32 mouse cellular contexts compared by ENCODE assay signal in the genomic region with DNA sequence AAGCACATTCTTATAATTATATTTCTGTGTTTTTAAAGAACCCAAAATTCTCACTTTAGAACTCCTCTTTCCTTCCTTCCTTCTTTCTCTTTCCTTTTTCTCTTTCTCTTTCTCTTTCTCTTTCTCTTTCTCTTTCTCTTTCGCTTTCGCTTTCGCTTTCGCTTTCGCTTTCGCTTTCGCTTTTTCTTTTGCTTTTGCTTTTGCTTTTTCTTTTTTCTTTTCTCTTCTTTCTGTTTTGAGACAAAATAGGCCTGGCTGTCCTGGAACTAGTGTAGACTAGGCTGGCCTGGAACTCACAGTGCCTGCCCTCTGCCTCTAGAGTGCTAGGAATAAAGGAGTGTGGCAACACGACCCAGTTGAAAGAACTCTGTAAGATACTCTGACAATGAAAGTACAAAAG. TPM values are rescaled to one million over a fixed set of nuclear protein-coding genes. Genes with fewer than 3 reads are reported as not detected.
DNase-seq lines count a peak whose midpoint lies in the region; ATAC-seq and TF ChIP-seq lines count a peak whose summit lies in the region.
"Had no signal": no experiment of that assay in that cellular context is flagged by ENCODE, and none has a peak within 500 bp of the region (broad histone marks: within the 10 kb centered on the region; RNA-seq: fewer than 3 reads in every experiment).

No protein-coding gene starts in this region.

- DNase-seq in 3T3-L1 (ENCODE audit: low read depth, low spot score), result peak; percentile 24
- peak; percentile 71 for DNase-seq in CD4-positive helper T cell, adult 2 months (ENCODE audit: low read depth, low spot score)
- no peak for DNase-seq in MEL (ENCODE audit: low read depth, low spot score)
- DNase-seq in induced T-regulatory cell, adult 2 months (ENCODE audit: low read depth), result peak; percentile 90
- no peak for DNase-seq in liver, embryonic 11.5 days (ENCODE audit: low spot score)
- DNase-seq in frontal cortex, postnatal 10 days (ENCODE audit: low spot score in 2 of 2), result no peak
- DNase-seq: adrenal gland, adult 2 months; adrenal gland, postnatal 36 days; cerebellum, adult 18-20 months; cerebellum, postnatal 10 days; forebrain, postnatal 0 days; gastrocnemius, postnatal 10 days; heart, postnatal 14 days; kidney, adult 9 months; kidney, postnatal 25 days; liver, postnatal 0 days; right cerebral cortex, adult 18-20 months; spleen, adult 18-20 months; thymus, adult 18-20 months; thymus, postnatal 36 days had no signal

- no peak overlapping the region for H3K4me2 ChIP-seq in liver, embryonic 11.5 days
- no peak overlapping the region for H3K4me2 ChIP-seq in midbrain, embryonic 13.5 days (replicated peaks)
- H3K4me2 ChIP-seq: embryonic facial prominence, embryonic 13.5 days; limb, embryonic 13.5 days; liver, embryonic 12.5 days; neural tube, embryonic 15.5 days had no signal

- H3K27me3 ChIP-seq in MEL (ENCODE audit: control insufficient read depth in 1 of 2, insufficient read depth in 2 of 2, low read length in 2 of 2), result no peaks in the 10 kb centered on the region
- H3K27me3 ChIP-seq in liver, embryonic 11.5 days (replicated peaks; ENCODE audit: control insufficient read depth, insufficient read depth, low read length), result no peaks in the 10 kb centered on the region
- no peaks in the 10 kb centered on the region for H3K27me3 ChIP-seq in midbrain, embryonic 13.5 days
- H3K27me3 ChIP-seq: embryonic facial prominence, embryonic 13.5 days; limb, embryonic 13.5 days; liver, embryonic 12.5 days; neural tube, embryonic 15.5 days; Patski had no signal

- 92% methylated on average over 8 of the region's 8 CpGs for WGBS in liver, embryonic 11.5 days
- WGBS in midbrain, embryonic 13.5 days, result 91% methylated on average over 8 of the region's 8 CpGs

- no peaks in the 10 kb centered on the region; the same call in none of the 2 replicates for H3K79me2 ChIP-seq in MEL (ENCODE audit: control insufficient read depth, insufficient read depth, low read length, poor library complexity)

- no peak for TF ChIP-seq POLR2A in MEL (IDR thresholded peaks at IDR 0.05; ENCODE audit: control insufficient read depth in 1 of 2, insufficient read depth in 1 of 2, low read depth in 1 of 2, low read length in 2 of 2, poor library complexity in 1 of 2)

- no peak for TF ChIP-seq RAD21 in MEL (IDR thresholded peaks at IDR 0.05; ENCODE audit: low read depth, low read length)

- H3K27ac ChIP-seq in MEL (ENCODE audit: control insufficient read depth, low read depth, low read length), result no peak overlapping the region
- no peak overlapping the region for H3K27ac ChIP-seq in liver, embryonic 11.5 days (ENCODE audit: low read depth, low read length)
- H3K27ac ChIP-seq in midbrain, embryonic 13.5 days, result no peak overlapping the region
- H3K27ac ChIP-seq: embryonic facial prominence, embryonic 13.5 days; forebrain, embryonic 10.5 days; hindbrain, postnatal 0 days; limb, embryonic 13.5 days; liver, embryonic 12.5 days; macrophage; midbrain, embryonic 10.5 days; neural tube, embryonic 15.5 days; stomach, postnatal 0 days had no signal

- TF ChIP-seq CTCF in MEL (IDR thresholded peaks at IDR 0.05 in 2 of 3, conservative IDR thresholded peaks at IDR 0.05 in 1 of 3; ENCODE audit: control insufficient read depth in 1 of 3, insufficient read depth in 1 of 3, low read depth in 2 of 3, low read length in 3 of 3, poor library complexity in 1 of 3, severe bottlenecking in 1 of 3), result no peak

- H3K4me3 ChIP-seq in MEL (ENCODE audit: control insufficient read depth in 1 of 2, insufficient read depth in 1 of 2, low read depth in 2 of 2, low read length in 2 of 2), result peak overlapping the region; percentile 23 to 40; a peak in 2 of 4 replicates
- H3K4me3 ChIP-seq in liver, embryonic 11.5 days (ENCODE audit: low read depth, low read length), result no peak overlapping the region
- no peak overlapping the region for H3K4me3 ChIP-seq in midbrain, embryonic 13.5 days (replicated peaks)
- H3K4me3 ChIP-seq: embryonic facial prominence, embryonic 13.5 days; forebrain, embryonic 10.5 days; limb, embryonic 13.5 days; liver, embryonic 12.5 days; midbrain, embryonic 10.5 days; neural tube, embryonic 15.5 days had no signal

- no peak for TF ChIP-seq EP300 in MEL (IDR thresholded peaks at IDR 0.05; ENCODE audit: low read depth in 1 of 2, low read length in 2 of 2)

- H3K9ac ChIP-seq in MEL (ENCODE audit: control insufficient read depth, low read depth, low read length, poor library complexity, severe bottlenecking), result peak overlapping the region; percentile 38; the same call in 1 of the 2 replicates
- H3K9ac ChIP-seq in liver, embryonic 11.5 days (ENCODE audit: low read depth, low read length), result no peak overlapping the region
- no peak overlapping the region for H3K9ac ChIP-seq in midbrain, embryonic 13.5 days (replicated peaks)
- H3K9ac ChIP-seq: embryonic facial prominence, embryonic 13.5 days; forebrain, postnatal 0 days; limb, embryonic 13.5 days; liver, embryonic 12.5 days; liver, postnatal 0 days; neural tube, embryonic 15.5 days had no signal

- H3K4me1 ChIP-seq in MEL (ENCODE audit: control insufficient read depth in 1 of 2, insufficient read depth in 2 of 2, low read length in 2 of 2), result peaks cover 0 to 3% of the 10 kb centered on the region in 2 experiments; a peak in 2 of 4 replicates
- H3K4me1 ChIP-seq in liver, embryonic 11.5 days (replicated peaks; ENCODE audit: control insufficient read depth, insufficient read depth, low read length), result no peaks in the 10 kb centered on the region
- no peaks in the 10 kb centered on the region for H3K4me1 ChIP-seq in midbrain, embryonic 13.5 days (replicated peaks)
- H3K4me1 ChIP-seq: embryonic facial prominence, embryonic 13.5 days; forebrain, embryonic 10.5 days; limb, embryonic 13.5 days; liver, embryonic 12.5 days; midbrain, embryonic 10.5 days; neural tube, embryonic 15.5 days had no signal

- H3K36me3 ChIP-seq in MEL (ENCODE audit: control insufficient read depth in 1 of 2, insufficient read depth in 2 of 2, low read length in 2 of 2), result peaks cover 0 to 8% of the 10 kb centered on the region in 2 experiments; a peak in 2 of 4 replicates
- no peaks in the 10 kb centered on the region for H3K36me3 ChIP-seq in liver, embryonic 11.5 days (ENCODE audit: control insufficient read depth, insufficient read depth, low read length)
- H3K36me3 ChIP-seq in midbrain, embryonic 13.5 days, result no peaks in the 10 kb centered on the region
- H3K36me3 ChIP-seq: limb, embryonic 13.5 days; liver, embryonic 12.5 days; neural tube, embryonic 15.5 days had no signal

- no peaks in the 10 kb centered on the region for H3K9me3 ChIP-seq in MEL (replicated peaks; ENCODE audit: insufficient read depth, low read length)
- no peaks in the 10 kb centered on the region for H3K9me3 ChIP-seq in liver, embryonic 11.5 days (ENCODE audit: control insufficient read depth, low read length)
- H3K9me3 ChIP-seq in midbrain, embryonic 13.5 days, result no peaks in the 10 kb centered on the region
- H3K9me3 ChIP-seq: embryonic facial prominence, embryonic 13.5 days; forebrain, embryonic 10.5 days; limb, embryonic 13.5 days; liver, embryonic 12.5 days; neural tube, embryonic 15.5 days had no signal

- no peak for ATAC-seq in liver, embryonic 11.5 days (replicated peaks; ENCODE audit: low FRiP score)
- no peak for ATAC-seq in midbrain, embryonic 13.5 days
- ATAC-seq: forebrain, postnatal 0 days; hindbrain, postnatal 0 days; intestine, postnatal 0 days; liver, embryonic 12.5 days; liver, postnatal 0 days; Patski had no signal

TF ChIP-seq in MEL, 35 proteins besides CTCF, POLR2A, EP300 and RAD21:
- TF ChIP-seq ETS1 (IDR thresholded peaks at IDR 0.05; ENCODE audit: low read depth, low read length) (peak; percentile 93), UBTF (IDR thresholded peaks at IDR 0.05; ENCODE audit: borderline replicate concordance, insufficient read depth, low read depth, low read length) (no peak), SIN3A (IDR thresholded peaks at IDR 0.05; ENCODE audit: low read length) (peak; percentile 33; the same call in 1 of the 2 replicates)

RNA-seq across cellular contexts. Expression of a gene that starts 22.3 kb away (rescaled TPM):
- 14.5 and 20.7 TPM in 2 replicates for total RNA-seq in MEL (2012; rRNA removed)
- 10 to 100 TPM in 1 of 2 experiments, not detected in 1; 47.8 TPM for polyA plus RNA-seq in MEL (2012; ENCODE audit: insufficient read depth in 1 of 2, insufficient read length in 2 of 2, low read depth in 1 of 2, low replicate concordance in 2 of 2, missing spikeins in 1 of 2)
- 30.4 and 33.0 TPM in 2 replicates for polyA plus RNA-seq in liver, embryonic 11.5 days (2014; fragmentation: Nextera tagmentation; extraction: Ambion mirVana)
- 127 and 129 TPM in 2 replicates for polyA plus RNA-seq in midbrain, embryonic 13.5 days (2015; fragmentation: Nextera tagmentation; extraction: Ambion mirVana)

Comparison
In these comparisons a context has a peak if more than half of its experiments do, and no peak if none do; other contexts are left out.
1. DNase-seq: peak in 3T3-L1 (single experiment), CD4-positive helper T cell, adult 2 months (single experiment) and induced T-regulatory cell, adult 2 months (single experiment); none in MEL (single experiment), liver, embryonic 11.5 days (single experiment) and frontal cortex, postnatal 10 days (0 of 2).
2. H3K4me3 ChIP-seq: peak in MEL (2 of 2); none in liver, embryonic 11.5 days (single experiment) and midbrain, embryonic 13.5 days (single experiment).